Mouse (Mus musculus) thymus, adult 18-20 months (tissue): ENCODE measurements around the gene 1520401A03Rik.

ENCODE experiments used
- DNase-seq, 2 experiments: peaks; one replicate each; pipeline ENCODE4 v3.0.0; 2022; ENCODE audit warnings: mixed read lengths in 2 of 2

1520401A03Rik gene

GRCm38 (mm10) chr17:23664556-23665021 lies 58.0 kb downstream of the 1520401A03Rik start:
- no peak for DNase-seq

- no peak for DNase-seq
These were observed 61.1 kb downstream of the 1520401A03Rik start for GRCm38 (mm10) chr17:23661526-23661925.

GRCm38 (mm10) chr17:23660876-23661200 lies 61.7 kb downstream of the 1520401A03Rik start:
- DNase-seq: no peak

GRCm38 (mm10) chr17:23660117-23660875 lies 62.3 kb downstream of the 1520401A03Rik start, which contains the start of gene Bicdl2:
Gene Bicdl2 (plus strand): TSS chr17:23660506.
- DNase-seq: no peak

GRCm38 (mm10) chr17:23658450-23658849 lies 64.1 kb downstream of the 1520401A03Rik start:
- no peak for DNase-seq
